Mouse (Mus musculus) hindbrain, embryonic 10.5 days (tissue): Measurements from ENCODE around the gene Lhx4. TPM values are rescaled to one million over a fixed set of nuclear protein-coding genes. Genes with fewer than 3 reads are reported as not detected.

Experiments used
- DNase-seq: peaks from one replicate; pipeline ENCODE4 v3.0.0-alpha.2; 2017; ENCODE audit warnings: low spot score
- H3K27ac ChIP-seq: fragments of 300-500 bp; sonication (generic); 2 replicates; pipeline ENCODE4 v1.5.1; 2016; ENCODE audit warnings: mild to moderate bottlenecking, moderate library complexity
- H3K27me3 ChIP-seq: fragments of 300-500 bp; sonication (generic); 2 replicates; pipeline ENCODE4 v1.6.1; 2016; ENCODE audit warnings: mild to moderate bottlenecking; ENCODE audit not compliant: poor library complexity, insufficient read depth, severe bottlenecking
- H3K36me3 ChIP-seq: fragments of 300-500 bp; sonication (generic); 2 replicates; pipeline ENCODE4 v1.6.1; 2016; ENCODE audit warnings: mild to moderate bottlenecking, moderate library complexity
- H3K4me1 ChIP-seq: fragments of 300-500 bp; sonication (generic); replicated peaks from 2 replicates; pipeline ENCODE4 v1.6.1; 2016; ENCODE audit warnings: mild to moderate bottlenecking
- H3K4me3 ChIP-seq: fragments of 300-500 bp; sonication (generic); 2 replicates; pipeline ENCODE4 v1.5.1; 2016; ENCODE audit warnings: mild to moderate bottlenecking, moderate library complexity
- H3K9me3 ChIP-seq: fragments of 300-500 bp; sonication (generic); 2 replicates; pipeline ENCODE4 v1.6.1; 2016; ENCODE audit warnings: mild to moderate bottlenecking, moderate library complexity
- whole genome bisulfite sequencing: fragments of 180-500 bp; shearing (Covaris S2); methylation state at CpG from one replicate; pipeline ENCODE4 v1.1.7; 2016; 5-methylcytosine and 5-hydroxymethylcytosine counted together
- polyA plus RNA-seq: library from polyadenylated mRNA; unstranded; fragments of >200 nt; fragmentation: Nextera tagmentation; extraction: Ambion mirVana; gene quantifications from 2 replicates; pipeline ENCODE4 v1.2.1, GENCODE M21; 2016

Gene Lhx4
- polyA plus RNA-seq, 1 experiment from 2014 or later = 11.6 TPM

- H3K4me3 ChIP-seq = peak overlapping the region; percentile 62
- DNase-seq = peak; percentile 72
- H3K4me1 ChIP-seq = peaks cover 45% of the 10 kb centered on the region
- WGBS = under 1% methylated on average over 44 of the region's 44 CpGs
- H3K27me3 ChIP-seq = peaks cover 100% of the 10 kb centered on the region
- no peaks in the 10 kb centered on the region for H3K36me3 ChIP-seq
- H3K27ac ChIP-seq = peak overlapping the region; percentile 23; the same call in 1 of the 2 replicates
- no peaks in the 10 kb centered on the region for H3K9me3 ChIP-seq
These were observed 10.7 kb downstream of the Lhx4 start for GRCm38 (mm10) chr1:155740622-155741377.

GRCm38 (mm10) chr1:155737809-155738383, 13.6 kb downstream of the Lhx4 start:
- Histone ChIP-seq H3K4me3 (peak overlapping the region; percentile 10; the same call in 1 of the 2 replicates), H3K4me1 (peaks cover 40% of the 10 kb centered on the region), H3K36me3 (no peaks in the 10 kb centered on the region), H3K27me3 (peaks cover 100% of the 10 kb centered on the region), H3K27ac (no peak overlapping the region), H3K9me3 (no peaks in the 10 kb centered on the region)
- WGBS = under 1% methylated on average over 25 of the region's 25 CpGs
- DNase-seq = peak; percentile 49

DNA sequence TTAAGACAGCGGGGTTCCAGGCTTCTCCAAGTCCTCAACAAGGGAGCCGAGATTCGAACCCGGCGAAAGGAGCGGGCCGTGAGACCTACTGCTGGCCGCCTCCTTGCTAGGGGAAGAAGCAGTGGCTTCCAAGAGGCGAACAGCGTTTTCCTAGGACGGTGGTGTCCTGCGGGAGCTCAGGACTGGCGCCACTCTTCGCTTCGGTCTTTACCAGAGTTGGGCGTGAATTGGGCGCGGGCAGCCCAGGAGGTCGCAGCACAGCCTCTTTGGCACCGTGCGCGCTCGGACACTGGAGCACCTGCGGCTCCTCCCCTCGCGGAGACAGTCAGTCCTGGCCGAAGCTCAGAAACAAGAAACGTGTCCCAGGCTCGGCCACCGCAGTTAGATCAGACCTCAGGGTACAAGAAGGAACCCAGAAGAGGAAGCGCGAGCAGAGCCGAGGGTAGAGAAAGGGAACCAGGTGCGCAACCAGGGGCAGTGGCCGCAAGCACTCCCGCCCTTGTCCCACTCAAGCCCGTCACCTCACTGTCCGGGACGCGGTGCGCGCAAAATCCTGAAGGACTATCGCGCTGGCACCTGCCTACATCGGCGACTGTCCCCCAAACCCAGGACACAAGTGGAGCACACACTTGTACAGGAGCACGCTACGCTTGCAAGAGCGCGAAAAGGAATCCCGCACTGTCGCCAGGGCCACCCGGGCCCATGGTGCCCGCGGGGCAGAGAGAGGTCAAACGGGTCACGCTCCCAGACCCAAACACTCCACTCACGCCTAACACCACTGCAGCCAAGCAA, 14.3 kb downstream of the Lhx4 start:
- WGBS = under 1% methylated on average over 58 of the region's 58 CpGs
- Histone ChIP-seq H3K4me3 (peak overlapping the region; percentile 10), H3K36me3 (no peaks in the 10 kb centered on the region), H3K27ac (no peak overlapping the region), H3K27me3 (peaks cover 100% of the 10 kb centered on the region), H3K4me1 (peaks cover 33% of the 10 kb centered on the region), H3K9me3 (no peaks in the 10 kb centered on the region)
- peak; percentile 58 for DNase-seq

DNA sequence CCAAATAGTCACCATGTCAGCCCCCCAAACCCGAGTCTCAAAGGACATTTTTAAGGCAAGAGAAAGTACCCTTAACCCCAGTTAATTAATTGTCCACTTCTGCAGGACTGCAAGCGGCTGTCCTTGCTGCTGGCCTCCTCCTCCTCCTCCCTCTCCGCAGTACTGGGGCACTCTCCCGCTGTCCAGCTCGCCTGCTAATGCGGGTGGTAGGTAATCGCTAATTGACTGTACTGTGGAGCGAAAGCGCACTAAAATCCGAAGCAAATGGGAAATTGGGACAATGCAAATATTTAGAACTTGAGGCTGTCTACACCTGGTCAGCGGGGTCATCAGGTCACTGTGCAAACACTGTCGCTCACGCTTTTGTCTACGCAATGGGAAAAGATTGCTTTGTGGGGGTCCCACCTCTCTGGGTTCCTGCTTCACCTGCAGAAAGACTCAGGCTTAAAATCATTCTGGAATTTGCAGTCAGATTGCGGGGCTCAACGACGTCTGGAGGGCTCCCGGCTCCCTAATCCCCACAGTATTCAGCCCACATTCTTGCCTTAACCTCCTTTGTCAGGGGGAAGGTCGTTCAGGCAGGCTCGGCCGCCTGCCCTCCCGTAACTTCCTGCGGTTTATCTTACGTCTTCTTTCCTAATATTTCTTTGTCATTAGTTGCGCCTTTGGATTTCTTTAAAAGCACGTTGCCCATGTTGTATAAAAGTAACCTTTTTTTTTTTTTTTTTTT, 15.2 kb downstream of the Lhx4 start:
- no peak overlapping the region for H3K4me3 ChIP-seq
- H3K27ac ChIP-seq = no peak overlapping the region
- WGBS = under 1% methylated on average over 26 of the region's 26 CpGs
- H3K27me3 ChIP-seq = peaks cover 100% of the 10 kb centered on the region
- H3K36me3 ChIP-seq = no peaks in the 10 kb centered on the region
- H3K9me3 ChIP-seq = no peaks in the 10 kb centered on the region
- DNase-seq = no peak
- H3K4me1 ChIP-seq = peaks cover 24% of the 10 kb centered on the region

GRCm38 (mm10) chr1:155731156-155731555, 20.3 kb downstream of the Lhx4 start:
- Histone ChIP-seq H3K36me3 (no peaks in the 10 kb centered on the region), H3K27ac (no peak overlapping the region), H3K27me3 (peaks cover 98% of the 10 kb centered on the region), H3K9me3 (no peaks in the 10 kb centered on the region), H3K4me1 (peaks cover 12% of the 10 kb centered on the region), H3K4me3 (no peak overlapping the region)
- no peak for DNase-seq
- 1% methylated on average over 2 of the region's 2 CpGs for WGBS

- H3K27ac ChIP-seq = no peak overlapping the region
- H3K27me3 ChIP-seq = peaks cover 98% of the 10 kb centered on the region
- no peak for DNase-seq
- H3K9me3 ChIP-seq = no peaks in the 10 kb centered on the region
- 2% methylated on average over 23 of the region's 23 CpGs for WGBS
- H3K36me3 ChIP-seq = no peaks in the 10 kb centered on the region
- peak overlapping the region; percentile 32 for H3K4me3 ChIP-seq
- peaks cover 12% of the 10 kb centered on the region for H3K4me1 ChIP-seq
These were observed 22.2 kb downstream of the Lhx4 start for GRCm38 (mm10) chr1:155729113-155729795.

DNA sequence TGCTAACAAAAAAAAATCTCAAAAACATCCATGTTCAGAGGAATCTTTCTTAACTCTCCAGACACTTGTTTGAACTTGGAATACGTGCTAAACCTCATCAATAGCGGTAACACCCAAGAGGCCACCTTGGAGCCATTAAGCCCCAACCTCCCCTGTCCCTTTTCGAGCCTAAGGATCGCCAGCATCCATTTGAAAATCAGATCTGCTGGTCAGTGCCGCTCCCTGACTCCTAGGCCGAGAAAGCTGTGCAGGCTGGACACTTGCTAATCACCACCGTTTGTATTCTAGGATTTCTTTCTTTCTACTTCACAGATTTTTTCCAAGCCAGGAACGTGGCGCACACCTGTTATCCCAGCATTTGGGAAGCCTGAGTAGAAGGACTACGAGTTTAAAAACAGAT, 23.7 kb downstream of the Lhx4 start:
- Histone ChIP-seq H3K27ac (no peak overlapping the region), H3K4me1 (peaks cover 22% of the 10 kb centered on the region), H3K4me3 (no peak overlapping the region), H3K27me3 (peaks cover 98% of the 10 kb centered on the region), H3K36me3 (no peaks in the 10 kb centered on the region), H3K9me3 (no peaks in the 10 kb centered on the region)
- DNase-seq = no peak
- WGBS = 27% methylated on average over 10 of the region's 10 CpGs

DNA sequence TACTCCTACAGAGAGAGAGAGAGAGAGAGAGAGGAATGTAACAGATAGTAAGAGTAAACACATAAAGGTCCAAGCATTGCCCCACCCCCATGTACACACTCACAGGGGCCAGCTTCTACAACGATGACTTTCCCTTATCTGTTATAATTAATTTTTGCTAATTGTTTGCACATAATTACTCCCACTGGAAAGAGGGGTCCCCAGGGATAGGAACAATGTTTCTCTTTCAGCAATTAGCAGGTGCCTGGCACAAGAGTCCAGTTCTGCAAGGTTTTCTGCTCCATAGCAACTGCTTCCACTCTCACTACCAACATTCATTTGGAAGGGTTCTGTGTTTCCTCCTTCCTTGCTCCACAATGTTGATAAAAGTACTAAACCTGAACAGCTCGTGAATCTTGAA, 25.6 kb downstream of the Lhx4 start:
- Histone ChIP-seq H3K9me3 (no peaks in the 10 kb centered on the region), H3K27ac (no peak overlapping the region), H3K27me3 (peaks cover 98% of the 10 kb centered on the region), H3K4me1 (peaks cover 32% of the 10 kb centered on the region), H3K36me3 (no peaks in the 10 kb centered on the region), H3K4me3 (no peak overlapping the region)
- DNase-seq = no peak
- 77% methylated on average over 2 of the region's 2 CpGs for WGBS

GRCm38 (mm10) chr1:155724301-155724700, 27.2 kb downstream of the Lhx4 start:
- Histone ChIP-seq H3K4me3 (no peak overlapping the region), H3K27me3 (peaks cover 97% of the 10 kb centered on the region), H3K36me3 (no peaks in the 10 kb centered on the region), H3K27ac (no peak overlapping the region), H3K9me3 (no peaks in the 10 kb centered on the region), H3K4me1 (peaks cover 32% of the 10 kb centered on the region)
- DNase-seq = no peak
- WGBS = 75% methylated on average over 3 of the region's 3 CpGs

DNA sequence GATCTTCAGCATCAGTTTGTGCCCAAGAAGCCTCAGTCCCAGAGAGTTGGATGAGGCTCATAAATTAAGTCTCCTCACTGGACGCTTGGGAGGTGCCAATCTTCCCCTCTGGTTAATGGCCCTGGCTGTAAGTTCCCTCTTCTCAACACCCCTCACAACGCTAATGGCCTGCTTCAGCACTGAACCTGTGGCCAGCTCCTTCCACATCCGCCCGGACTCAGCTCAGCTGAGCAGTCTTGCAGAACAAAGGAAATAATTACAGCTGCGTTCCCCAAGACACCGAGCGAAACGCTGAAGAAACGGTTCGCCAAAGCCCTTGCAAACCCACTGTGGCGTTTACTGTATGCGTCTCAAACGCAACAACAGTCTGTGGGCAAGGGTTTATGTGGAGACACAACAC, 29.3 kb downstream of the Lhx4 start:
- Histone ChIP-seq H3K27me3 (peaks cover 90% of the 10 kb centered on the region), H3K9me3 (no peaks in the 10 kb centered on the region), H3K27ac (no peak overlapping the region), H3K4me3 (peak overlapping the region; percentile 28; the same call in 1 of the 2 replicates), H3K36me3 (no peaks in the 10 kb centered on the region), H3K4me1 (peaks cover 35% of the 10 kb centered on the region)
- peak; percentile 75 for DNase-seq
- 1% methylated on average over 13 of the region's 13 CpGs for WGBS

DNA sequence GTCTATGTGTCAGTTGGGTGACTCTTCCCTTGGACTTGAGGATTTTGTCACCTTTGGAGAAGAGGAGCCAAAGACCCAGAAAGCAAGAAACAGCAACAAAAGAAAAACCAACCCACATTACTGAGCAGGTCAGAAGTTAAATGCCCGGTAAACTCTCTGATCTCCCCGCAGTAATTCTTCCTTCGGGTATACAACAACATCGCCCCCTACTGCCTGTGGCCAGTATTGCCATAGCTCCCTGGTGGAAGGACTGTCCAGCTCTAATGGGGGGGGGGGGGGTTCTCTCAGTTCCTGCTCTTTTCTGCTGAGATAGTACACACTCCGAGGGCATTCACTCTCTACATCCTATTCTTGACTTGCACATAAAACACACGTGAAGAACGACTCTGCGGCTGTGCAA, 30.0 kb downstream of the Lhx4 start:
- Histone ChIP-seq H3K27me3 (peaks cover 85% of the 10 kb centered on the region), H3K9me3 (no peaks in the 10 kb centered on the region), H3K4me1 (peaks cover 35% of the 10 kb centered on the region), H3K27ac (no peak overlapping the region), H3K4me3 (no peak overlapping the region), H3K36me3 (no peaks in the 10 kb centered on the region)
- WGBS = 37% methylated on average over 8 of the region's 8 CpGs
- DNase-seq = peak; percentile 50

- Histone ChIP-seq H3K4me1 (peaks cover 35% of the 10 kb centered on the region), H3K9me3 (no peaks in the 10 kb centered on the region), H3K27ac (no peak overlapping the region), H3K27me3 (peaks cover 71% of the 10 kb centered on the region), H3K36me3 (no peaks in the 10 kb centered on the region), H3K4me3 (no peak overlapping the region)
- 56% methylated on average over 5 of the region's 5 CpGs for WGBS
- DNase-seq = no peak
These were observed 31.5 kb downstream of the Lhx4 start for GRCm38 (mm10) chr1:155720006-155720405.
